Mouse (Mus musculus): Measurements from ENCODE around the gene Gpsm1. TPM values are rescaled to one million over a fixed set of nuclear protein-coding genes. Genes with fewer than 3 reads are reported as not detected.

Gpsm1 gene
- polyA plus RNA-seq, 1 experiment from 2014 or later = 23.3 TPM

DNA sequence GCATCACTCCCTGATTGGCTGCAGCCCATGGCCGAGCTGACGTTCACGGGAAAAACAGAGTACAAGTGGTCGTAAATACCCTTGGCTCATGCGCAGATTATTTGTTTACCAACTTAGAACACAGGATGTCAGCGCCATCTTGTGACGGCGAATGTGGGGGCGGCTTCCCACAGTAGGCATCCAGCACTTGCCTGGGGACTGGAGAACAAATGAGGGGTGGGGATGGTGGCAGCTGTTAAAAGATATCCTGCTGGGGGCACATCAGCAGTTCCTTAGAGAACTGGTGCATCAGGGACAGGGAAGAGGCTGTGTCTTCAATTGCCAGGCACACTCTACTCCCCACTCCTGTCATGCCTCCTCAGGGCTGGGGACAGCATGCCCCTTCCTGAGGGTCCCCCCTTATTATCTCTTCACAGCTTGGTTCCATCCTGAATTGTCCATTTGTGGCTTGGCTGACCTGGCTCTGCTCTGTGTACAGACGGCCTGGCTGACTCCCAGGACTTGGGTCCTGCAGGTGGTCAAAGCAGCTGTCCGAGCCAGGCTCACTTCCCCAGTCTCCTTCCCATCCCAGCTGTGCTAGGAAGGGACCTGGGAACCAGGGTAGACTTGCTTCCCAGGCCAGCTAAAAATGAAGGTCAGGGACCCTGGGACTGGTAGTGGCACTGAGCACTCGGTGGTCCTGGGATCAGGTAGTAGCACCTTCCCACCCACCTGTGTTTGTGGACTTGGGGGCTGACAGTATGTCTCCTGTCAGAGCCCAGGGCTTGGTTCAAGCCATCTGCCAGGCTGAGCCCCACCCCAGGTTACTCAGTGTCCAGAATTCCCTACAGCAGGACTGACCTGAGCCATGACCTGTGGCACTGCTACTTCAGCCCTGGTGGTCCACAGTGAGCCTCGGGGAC is 23.2 kb downstream of the Gpsm1 start:
- in situ Hi-C loops (cut with MboI; ENCODE audit: low pct_unique_long_range_greater_than_20kb) = no loop called here
- POLR2A ChIA-PET = no interaction called here
- H3K27me3 ChIP-seq = no peaks in the 10 kb centered on the region
- DNase-seq (ENCODE audit: low read depth, low spot score) (no peak), ATAC-seq (no peak)
- no peak for TF ChIP-seq CTCF (IDR thresholded peaks at IDR 0.05)
- CTCF ChIA-PET = no interaction called here

- ATAC-seq = no peak
- in situ Hi-C loops (cut with MboI; ENCODE audit: low pct_unique_long_range_greater_than_20kb) = no loop called here
- no peaks in the 10 kb centered on the region for H3K27me3 ChIP-seq
- CTCF ChIA-PET = interaction anchor here (3.7 to 4.1 kb wide), 2 partner anchors 8 to 14 kb away, joined by 14 to 22 read pairs; no protein-coding TSS in a partner anchor
- TF ChIP-seq CTCF (IDR thresholded peaks at IDR 0.05) = no peak
- DNase-seq (ENCODE audit: low read depth, low spot score) = no peak
- POLR2A ChIA-PET = no interaction called here
These were observed 23.9 kb downstream of the Gpsm1 start for GRCm38 (mm10) chr2:26339204-26339551.

DNA sequence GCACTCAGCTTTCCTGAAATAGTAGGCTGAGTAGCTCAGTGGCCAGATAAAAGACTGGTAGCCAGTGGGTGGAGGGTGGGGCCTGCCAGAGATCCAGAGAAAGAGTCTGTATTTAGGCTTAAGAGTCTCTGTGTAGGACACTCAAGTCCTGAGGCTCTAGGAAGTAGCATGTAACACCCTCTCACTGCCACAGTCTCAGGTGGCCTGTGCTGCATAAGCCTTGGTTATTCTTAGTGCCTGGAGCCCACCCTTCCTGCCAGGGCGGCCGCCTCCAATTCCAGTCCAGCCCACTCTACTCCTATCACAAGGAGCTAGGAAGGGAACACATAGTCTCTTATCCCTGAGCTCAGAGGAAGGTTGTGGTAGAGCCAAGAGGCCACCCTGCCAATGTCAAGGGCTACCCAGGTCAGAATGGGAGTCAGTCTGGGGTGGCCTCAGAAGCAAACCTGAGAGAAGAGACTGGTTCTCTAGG is 26.2 kb downstream of the Gpsm1 start:
- no peak for TF ChIP-seq CTCF (IDR thresholded peaks at IDR 0.05)

DNA sequence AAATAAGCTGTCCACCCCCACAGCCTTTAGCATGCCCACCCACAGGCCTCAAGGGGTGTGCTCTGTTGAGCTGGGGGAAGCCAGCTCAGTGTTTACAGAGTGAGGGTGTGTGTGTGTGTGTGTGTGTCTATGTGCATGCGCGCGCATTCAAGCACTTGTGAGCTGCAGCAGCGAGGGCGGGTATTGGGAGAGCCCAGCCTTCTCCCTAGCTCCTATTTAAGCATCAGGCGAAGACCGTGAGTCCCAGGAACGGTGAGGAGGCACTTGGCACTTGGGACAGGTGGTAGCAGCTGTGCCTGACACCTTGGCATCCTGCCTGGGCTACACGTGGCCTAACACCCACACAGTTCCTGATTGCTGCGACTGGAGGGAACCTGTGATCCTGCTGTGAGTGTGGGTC is 26.7 kb downstream of the Gpsm1 start:
- in situ Hi-C loops (cut with MboI; ENCODE audit: low pct_unique_long_range_greater_than_20kb) = no loop called here
- ChIA-PET CTCF (interaction anchor here (0.9 to 4.1 kb wide), 3 partner anchors 11 to 220 kb away, joined by 3 to 22 read pairs (median 14); no protein-coding TSS in a partner anchor), POLR2A (no interaction called here)
- DNase-seq (ENCODE audit: low read depth, low spot score) = no peak
- no peaks in the 10 kb centered on the region for H3K27me3 ChIP-seq
- no peak for TF ChIP-seq CTCF (IDR thresholded peaks at IDR 0.05)
- ATAC-seq = no peak

More for the DNA sequence above, 26.2 kb downstream of the Gpsm1 start:
- in situ Hi-C loops (cut with MboI; ENCODE audit: low pct_unique_long_range_greater_than_20kb) = no loop called here
- ATAC-seq = no peak
- H3K27me3 ChIP-seq = no peaks in the 10 kb centered on the region
- ChIA-PET CTCF (interaction anchor here (0.9 to 4.1 kb wide), 3 partner anchors 11 to 220 kb away, joined by 3 to 22 read pairs (median 14); no protein-coding TSS in a partner anchor), POLR2A (interaction anchor here (1.0 kb wide), 1 partner anchor 45 kb away, joined by 3 read pairs; no protein-coding TSS in a partner anchor)
- no peak for DNase-seq (ENCODE audit: low read depth, low spot score)

DNA sequence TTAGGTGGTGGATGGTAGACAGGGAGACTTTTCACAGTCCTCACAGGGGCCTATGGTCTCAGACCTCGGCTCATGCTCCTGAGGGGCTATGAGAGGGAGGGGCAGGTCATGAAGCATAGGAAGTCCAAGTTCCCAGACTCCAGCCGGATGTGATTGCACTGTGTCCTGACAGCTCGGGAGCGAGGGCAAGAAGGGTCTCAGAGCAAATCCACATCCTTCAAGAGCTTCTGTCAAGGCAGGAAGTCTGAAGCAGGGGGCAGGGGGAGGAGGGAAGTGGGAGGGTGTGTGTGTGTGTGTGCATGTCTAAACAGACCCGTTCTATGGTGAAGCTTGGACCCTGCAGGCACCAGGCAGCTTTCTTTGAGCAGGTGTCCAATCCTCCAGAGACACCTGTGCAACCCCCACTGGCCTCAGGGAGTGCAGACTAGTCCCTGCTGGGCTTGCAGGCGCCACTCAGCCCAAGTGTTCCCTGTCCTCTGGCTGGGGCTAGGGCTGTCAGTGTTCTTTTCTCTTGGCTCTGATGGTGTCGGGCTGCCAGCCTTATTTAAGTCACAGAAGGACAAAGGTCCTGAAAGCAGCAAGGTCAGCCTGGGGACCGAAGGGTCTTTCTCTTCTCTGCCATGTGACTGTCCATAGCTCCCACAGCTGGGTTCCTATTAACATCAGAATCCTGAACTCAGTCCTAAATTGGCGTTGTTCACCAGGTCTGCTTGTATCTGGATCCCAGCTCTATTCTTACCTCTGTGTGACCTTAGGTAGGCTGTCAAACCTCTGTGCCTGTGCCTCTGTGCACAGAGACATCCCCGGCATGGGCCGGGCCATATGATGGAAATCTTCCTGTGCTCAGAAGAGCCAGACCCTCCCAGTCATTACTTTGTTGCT is 27.5 kb downstream of the Gpsm1 start:
- ATAC-seq (no peak), DNase-seq (ENCODE audit: low read depth, low spot score) (no peak)
- TF ChIP-seq CTCF (IDR thresholded peaks at IDR 0.05) = no peak
- in situ Hi-C loops (cut with MboI; ENCODE audit: low pct_unique_long_range_greater_than_20kb) = no loop called here
- POLR2A ChIA-PET = no interaction called here
- CTCF ChIA-PET = interaction anchor here (3.7 to 4.1 kb wide), 2 partner anchors 12 to 17 kb away, joined by 14 to 22 read pairs; no protein-coding TSS in a partner anchor
- no peaks in the 10 kb centered on the region for H3K27me3 ChIP-seq

DNA sequence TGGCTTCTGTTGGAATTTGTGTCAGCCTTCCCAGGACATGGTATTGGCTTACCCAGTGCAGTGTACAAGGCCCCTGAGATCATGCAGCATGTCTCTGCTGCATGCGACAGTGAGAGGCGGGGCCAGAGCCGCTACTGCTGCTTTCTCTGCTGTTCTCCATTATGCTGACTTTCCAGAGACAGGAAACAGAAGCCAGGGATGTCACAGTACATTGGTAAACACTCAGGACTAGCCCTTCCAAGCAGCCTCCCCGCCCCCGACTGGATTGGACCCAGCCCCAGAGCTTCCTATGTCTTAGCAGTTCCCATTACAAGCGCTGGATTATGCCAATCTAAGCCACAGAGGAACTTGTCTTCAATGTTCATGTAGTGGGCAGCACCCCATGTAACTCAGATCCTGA is 32.9 kb downstream of the Gpsm1 start:
- no peak for TF ChIP-seq CTCF (IDR thresholded peaks at IDR 0.05)
- POLR2A ChIA-PET = no interaction called here
- CTCF ChIA-PET = no interaction called here
- ATAC-seq (no peak), DNase-seq (ENCODE audit: low read depth, low spot score) (no peak)
- in situ Hi-C loops (cut with MboI; ENCODE audit: low pct_unique_long_range_greater_than_20kb) = no loop called here
- H3K27me3 ChIP-seq = no peaks in the 10 kb centered on the region

- peak; percentile 41 for ATAC-seq
- POLR2A ChIA-PET = interaction anchor here (0.5 to 1.8 kb wide), 9 partner anchors 20 to 1128 kb away, joined by 3 to 14 read pairs (median 3); partner anchors contain the start of gene Snapc4
- in situ Hi-C loops (cut with MboI; ENCODE audit: low pct_unique_long_range_greater_than_20kb) = no loop called here
- no peaks in the 10 kb centered on the region for H3K27me3 ChIP-seq
- no peak for TF ChIP-seq CTCF (IDR thresholded peaks at IDR 0.05)
- CTCF ChIA-PET = interaction anchor here (0.7 to 1.6 kb wide), 4 partner anchors 14 to 52 kb away, joined by 3 to 7 read pairs (median 4); no protein-coding TSS in a partner anchor
- peak; percentile 37 for DNase-seq (ENCODE audit: low read depth, low spot score)
These were observed 36.3 kb downstream of the Gpsm1 start, which contains the start of gene Dnlz for GRCm38 (mm10) chr2:26351358-26352290. Gene Dnlz (minus strand): TSS chr2:26352110.

DNA sequence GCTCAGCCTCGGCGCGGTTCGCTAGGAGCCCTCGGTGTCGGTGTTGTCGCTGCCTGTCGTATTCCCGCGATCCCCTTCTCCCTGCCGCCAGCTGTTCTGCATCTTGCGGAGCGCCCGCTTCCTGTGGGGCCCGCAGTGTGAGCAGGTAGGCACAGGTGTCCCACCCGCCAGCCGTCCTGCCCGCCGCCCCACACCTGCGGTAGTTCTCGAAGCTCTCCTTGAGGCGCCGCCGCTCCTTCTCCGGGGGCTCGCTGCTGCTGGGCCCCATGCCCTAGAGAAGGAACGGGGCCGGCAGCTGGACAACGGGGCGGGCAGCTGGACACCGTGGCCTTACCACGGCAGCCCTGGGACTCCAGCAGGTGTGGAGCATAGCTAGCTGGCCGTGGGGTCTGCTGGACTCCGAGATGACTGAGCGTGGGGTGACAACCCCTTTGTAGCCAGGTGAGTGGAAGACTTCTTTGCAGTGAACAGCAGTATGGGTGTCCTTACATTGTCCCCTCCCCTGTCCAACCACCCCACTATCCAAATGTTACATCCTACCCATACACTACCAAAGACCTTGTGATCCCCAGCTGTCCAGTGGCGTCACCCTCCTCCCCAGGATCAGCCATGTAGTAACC is 37.1 kb downstream of the Gpsm1 start:
- ChIA-PET POLR2A (interaction anchor here (0.5 to 1.8 kb wide), 5 partner anchors 20 to 1129 kb away, joined by 3 to 14 read pairs (median 6); no protein-coding TSS in a partner anchor), CTCF (interaction anchor here (0.9 to 1.6 kb wide), 3 partner anchors 13 to 34 kb away, joined by 3 to 7 read pairs (median 4); no protein-coding TSS in a partner anchor)
- DNase-seq (ENCODE audit: low read depth, low spot score) (no peak), ATAC-seq (peak; percentile 12)
- no peaks in the 10 kb centered on the region for H3K27me3 ChIP-seq
- in situ Hi-C loops (cut with MboI; ENCODE audit: low pct_unique_long_range_greater_than_20kb) = no loop called here
- no peak for TF ChIP-seq CTCF (IDR thresholded peaks at IDR 0.05)
